Mouse (Mus musculus) limb, embryonic 10.5 days (tissue): ENCODE data around the gene Card6. TPM values are rescaled to one million over a fixed set of nuclear protein-coding genes. Genes with fewer than 3 reads are reported as not detected.

Experiments used
- DNase-seq: peaks from one replicate; pipeline ENCODE4 v3.0.0-alpha.2; 2017; ENCODE audit warnings: low spot score
- H3K27ac ChIP-seq: fragments of 300-500 bp; sonication (generic); 2 replicates; pipeline ENCODE4 v1.5.1; 2016; ENCODE audit warnings: mild to moderate bottlenecking
- H3K27me3 ChIP-seq: fragments of 300-500 bp; sonication (generic); 2 replicates; pipeline ENCODE4 v1.6.1; 2016; ENCODE audit warnings: low read depth, mild to moderate bottlenecking; ENCODE audit not compliant: poor library complexity, severe bottlenecking
- H3K36me3 ChIP-seq: fragments of 300-500 bp; sonication (generic); 2 replicates; pipeline ENCODE4 v1.6.1; 2016; ENCODE audit warnings: mild to moderate bottlenecking, moderate library complexity
- H3K4me1 ChIP-seq: fragments of 300-500 bp; sonication (generic); 2 replicates; pipeline ENCODE4 v1.6.1; 2016
- H3K4me3 ChIP-seq: fragments of 300-500 bp; sonication (generic); 2 replicates; pipeline ENCODE4 v1.5.1; 2016; ENCODE audit warnings: mild to moderate bottlenecking, moderate library complexity
- H3K9me3 ChIP-seq: fragments of 300-500 bp; sonication (generic); replicated peaks from 2 replicates; pipeline ENCODE4 v1.6.1; 2016; ENCODE audit warnings: mild to moderate bottlenecking
- WGBS: fragments of 180-500 bp; shearing (Covaris S2); methylation state at CpG from one replicate; pipeline ENCODE4 v1.1.7; 2016; 5-methylcytosine and 5-hydroxymethylcytosine counted together
- polyA plus RNA-seq: library from polyadenylated mRNA; unstranded; fragments of >200 nt; fragmentation: Nextera tagmentation; extraction: Ambion mirVana; gene quantifications from 2 replicates; pipeline ENCODE4 v1.2.1, GENCODE M21; 2016

Card6 gene
- polyA plus RNA-seq, result 0.49 and 0.95 TPM in 2 replicates

GRCm38 (mm10) chr15:5107686-5108654 is at the start of gene Card6:
TSS of gene Card6 (minus strand) at chr15:5108539.
- H3K4me1 ChIP-seq, result no peaks in the 10 kb centered on the region
- no peaks in the 10 kb centered on the region for H3K36me3 ChIP-seq
- peak within 1 kb of the TSS; percentile 7; the same call in 1 of the 2 replicates for H3K4me3 ChIP-seq
- WGBS, result 71% methylated on average over 21 of the region's 21 CpGs
- H3K27me3 ChIP-seq, result no peaks in the 10 kb centered on the region
- no peak within 1 kb of the TSS for H3K27ac ChIP-seq
- no peak for DNase-seq
- H3K9me3 ChIP-seq, result no peaks in the 10 kb centered on the region

GRCm38 (mm10) chr15:5157386-5157785 is 49.0 kb upstream of the Card6 start:
- Histone ChIP-seq H3K27me3 (no peaks in the 10 kb centered on the region), H3K4me3 (no peak overlapping the region)
- WGBS, result 77% methylated on average over 1 of the region's 1 CpGs

GRCm38 (mm10) chr15:5156355-5156754 is 48.0 kb upstream of the Card6 start:
- peaks cover 8% of the 10 kb centered on the region for H3K36me3 ChIP-seq
- H3K4me3 ChIP-seq, result no peak overlapping the region
- 94% methylated on average over 4 of the region's 4 CpGs for WGBS
- no peaks in the 10 kb centered on the region for H3K27me3 ChIP-seq
- no peak overlapping the region for H3K27ac ChIP-seq
- H3K9me3 ChIP-seq, result no peaks in the 10 kb centered on the region
- H3K4me1 ChIP-seq, result no peaks in the 10 kb centered on the region
- no peak for DNase-seq

More at GRCm38 (mm10) chr15:5157386-5157785, 49.0 kb upstream of the Card6 start:
- no peaks in the 10 kb centered on the region for H3K4me1 ChIP-seq
- no peaks in the 10 kb centered on the region for H3K9me3 ChIP-seq
- H3K36me3 ChIP-seq, result peaks cover 13% of the 10 kb centered on the region
- H3K27ac ChIP-seq, result no peak overlapping the region
- DNase-seq, result no peak

GRCm38 (mm10) chr15:5155093-5155492 is 46.8 kb upstream of the Card6 start:
- H3K9me3 ChIP-seq, result no peaks in the 10 kb centered on the region
- 91% methylated on average over 5 of the region's 5 CpGs for WGBS
- H3K27ac ChIP-seq, result no peak overlapping the region
- H3K36me3 ChIP-seq, result no peaks in the 10 kb centered on the region
- no peak overlapping the region for H3K4me3 ChIP-seq
- DNase-seq, result no peak
- H3K27me3 ChIP-seq, result no peaks in the 10 kb centered on the region
- no peaks in the 10 kb centered on the region for H3K4me1 ChIP-seq

DNA sequence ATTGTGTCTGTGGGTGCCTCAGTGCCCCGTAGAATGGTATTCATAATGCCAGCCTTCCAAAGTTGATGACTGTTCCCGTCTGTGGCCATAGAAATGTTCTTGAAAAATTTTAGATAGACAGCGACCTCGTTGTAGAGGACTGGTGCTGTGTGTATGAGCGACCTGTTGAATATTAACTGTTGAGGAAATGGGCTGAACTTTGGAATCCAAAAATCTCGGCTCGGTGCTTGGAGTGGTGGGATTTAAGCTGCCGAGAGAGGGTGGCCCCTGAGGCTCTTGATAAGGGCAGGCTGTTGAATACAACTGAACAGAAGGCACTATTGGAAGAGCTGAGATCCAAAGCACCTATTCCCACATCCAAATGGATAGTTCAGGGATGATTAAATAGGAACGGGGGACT is 46.3 kb upstream of the Card6 start:
- no peaks in the 10 kb centered on the region for H3K27me3 ChIP-seq
- no peak overlapping the region for H3K4me3 ChIP-seq
- no peaks in the 10 kb centered on the region for H3K9me3 ChIP-seq
- DNase-seq, result no peak
- no peaks in the 10 kb centered on the region for H3K36me3 ChIP-seq
- WGBS, result 93% methylated on average over 9 of the region's 9 CpGs
- no peak overlapping the region for H3K27ac ChIP-seq
- H3K4me1 ChIP-seq, result no peaks in the 10 kb centered on the region

DNA sequence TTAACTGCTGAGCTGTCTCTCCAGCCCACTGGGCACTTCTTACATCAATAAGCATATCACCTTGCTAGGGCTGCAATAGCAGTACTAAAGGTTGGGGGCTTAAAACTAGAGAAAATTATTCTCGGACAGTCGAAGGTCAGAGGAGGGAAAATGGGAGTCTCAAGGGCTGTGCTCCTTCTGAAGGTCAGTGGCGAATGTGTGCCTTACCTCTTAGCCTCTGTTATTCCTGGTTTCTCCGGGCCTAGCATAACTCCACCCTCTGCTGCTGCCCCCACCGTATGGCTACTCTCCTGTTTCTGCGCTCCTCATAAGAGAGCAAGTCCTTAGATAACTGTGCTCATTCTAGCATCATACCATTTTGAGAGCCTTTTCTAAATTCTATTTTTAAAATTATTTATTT is 43.8 kb upstream of the Card6 start:
- DNase-seq, result no peak
- 93% methylated on average over 6 of the region's 6 CpGs for WGBS

DNA sequence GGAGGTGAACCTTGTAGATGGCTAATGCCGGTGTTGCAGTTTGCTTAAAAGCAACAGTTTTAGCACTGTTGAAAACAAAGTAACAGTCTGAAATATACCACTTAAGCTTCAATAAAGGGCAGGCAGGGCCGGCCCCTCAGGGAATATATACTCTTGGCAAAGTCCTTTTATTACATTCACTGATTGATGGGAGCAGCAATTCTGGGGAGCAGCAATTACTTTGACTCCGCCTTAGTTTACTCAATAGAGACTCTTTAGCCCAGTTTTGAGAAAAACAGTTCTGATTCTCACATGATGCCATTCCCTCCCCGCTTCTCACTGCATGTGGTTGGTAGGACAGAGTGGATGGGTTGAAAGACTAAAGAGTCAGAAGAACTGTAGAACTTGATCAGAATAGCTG is 40.8 kb upstream of the Card6 start:
- peaks cover 26% of the 10 kb centered on the region for H3K4me1 ChIP-seq
- no peak overlapping the region for H3K27ac ChIP-seq
- H3K9me3 ChIP-seq, result no peaks in the 10 kb centered on the region
- WGBS, result 59% methylated on average over 4 of the region's 4 CpGs
- DNase-seq, result no peak
- no peaks in the 10 kb centered on the region for H3K27me3 ChIP-seq
- no peaks in the 10 kb centered on the region for H3K36me3 ChIP-seq
- H3K4me3 ChIP-seq, result no peak overlapping the region

More for the DNA sequence above, 43.8 kb upstream of the Card6 start:
- Histone ChIP-seq H3K36me3 (no peaks in the 10 kb centered on the region), H3K9me3 (no peaks in the 10 kb centered on the region), H3K27me3 (no peaks in the 10 kb centered on the region), H3K4me3 (no peak overlapping the region), H3K27ac (no peak overlapping the region), H3K4me1 (peaks cover 15% of the 10 kb centered on the region)

- no peak for DNase-seq
- no peak overlapping the region for H3K27ac ChIP-seq
- 40% methylated on average over 9 of the region's 9 CpGs for WGBS
- no peaks in the 10 kb centered on the region for H3K9me3 ChIP-seq
- peak overlapping the region; percentile 91 for H3K4me3 ChIP-seq
- no peaks in the 10 kb centered on the region for H3K27me3 ChIP-seq
- H3K36me3 ChIP-seq, result no peaks in the 10 kb centered on the region
- H3K4me1 ChIP-seq, result peaks cover 26% of the 10 kb centered on the region
These were observed 37.0 kb upstream of the Card6 start for GRCm38 (mm10) chr15:5145196-5145945.

GRCm38 (mm10) chr15:5144021-5144778 is 35.9 kb upstream of the Card6 start:
- peak overlapping the region; percentile 91 for H3K4me3 ChIP-seq
- no peaks in the 10 kb centered on the region for H3K27me3 ChIP-seq
- WGBS, result 2% methylated on average over 56 of the region's 61 CpGs
- no peaks in the 10 kb centered on the region for H3K9me3 ChIP-seq
- no peaks in the 10 kb centered on the region for H3K36me3 ChIP-seq
- DNase-seq, result peak; percentile 86
- H3K27ac ChIP-seq, result peak overlapping the region; percentile 96
- peaks cover 22% of the 10 kb centered on the region for H3K4me1 ChIP-seq

DNA sequence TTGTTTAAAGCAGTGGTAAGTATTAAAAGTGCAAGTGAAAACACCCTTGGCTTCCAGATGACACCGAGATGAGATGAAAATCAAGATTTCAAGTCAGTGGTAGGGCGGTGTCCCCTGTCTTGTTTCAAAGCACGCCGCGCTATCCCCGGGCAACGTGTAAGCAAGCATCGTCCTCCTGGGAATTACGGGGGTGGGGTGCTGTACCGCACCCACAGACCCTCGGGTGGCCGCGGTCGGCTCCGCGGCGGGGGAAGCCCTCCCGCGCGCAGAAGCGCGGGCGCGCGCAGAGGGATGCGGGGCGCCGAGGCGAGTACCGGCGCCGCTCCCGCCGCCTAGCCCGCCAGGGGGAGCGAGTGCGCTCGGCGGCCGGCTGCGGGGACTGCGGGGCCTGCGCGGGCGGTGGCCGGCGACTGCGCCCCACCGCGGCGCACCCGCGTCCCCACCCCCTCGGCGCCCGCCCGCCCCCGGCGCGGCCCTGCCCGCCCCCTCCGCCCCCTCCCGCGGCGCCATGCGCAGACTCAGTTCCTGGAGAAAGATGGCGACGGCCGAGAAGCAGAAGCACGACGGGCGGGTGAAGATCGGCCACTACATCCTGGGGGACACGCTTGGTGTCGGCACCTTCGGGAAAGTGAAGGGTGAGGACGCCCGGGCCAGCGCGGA is 35.2 kb upstream of the Card6 start, which contains the start of gene Prkaa1:
Prkaa1 (plus strand) TSS at position 501 of the 660 bp plus-strand sequence.
- Histone ChIP-seq H3K4me3 (peak within 1 kb of the TSS; percentile 91), H3K36me3 (no peaks in the 10 kb centered on the region), H3K27me3 (no peaks in the 10 kb centered on the region), H3K4me1 (peaks cover 15% of the 10 kb centered on the region), H3K27ac (peak within 1 kb of the TSS; percentile 96), H3K9me3 (no peaks in the 10 kb centered on the region)
- no peak for DNase-seq
- 5% methylated on average over 76 of the region's 80 CpGs for WGBS

GRCm38 (mm10) chr15:5142714-5143113 is 34.4 kb upstream of the Card6 start:
- no peaks in the 10 kb centered on the region for H3K9me3 ChIP-seq
- no peaks in the 10 kb centered on the region for H3K36me3 ChIP-seq
- no peak overlapping the region for H3K27ac ChIP-seq
- DNase-seq, result no peak
- H3K4me3 ChIP-seq, result peak overlapping the region; percentile 91
- no peaks in the 10 kb centered on the region for H3K27me3 ChIP-seq
- H3K4me1 ChIP-seq, result peaks cover 11% of the 10 kb centered on the region
- WGBS, result 85% methylated on average over 5 of the region's 5 CpGs

DNA sequence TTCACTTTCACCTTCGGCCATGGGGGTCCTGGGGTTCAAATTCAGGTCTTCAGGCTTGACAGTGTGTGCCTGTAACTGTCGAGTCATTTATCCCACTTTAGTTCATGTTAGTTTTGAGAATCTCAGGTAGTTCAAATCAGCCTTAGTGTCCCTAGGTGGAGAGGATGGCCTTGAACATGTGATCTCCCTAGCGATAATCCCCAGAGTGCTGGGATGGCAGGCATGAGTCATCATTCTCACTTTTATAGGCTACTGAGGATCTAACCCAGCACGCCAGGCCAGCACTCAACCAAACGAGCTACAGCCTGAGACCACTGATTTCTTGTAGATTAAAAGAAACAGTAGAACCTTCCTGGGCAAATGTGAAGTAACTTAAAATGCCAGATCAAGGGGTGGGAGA is 33.7 kb upstream of the Card6 start:
- Histone ChIP-seq H3K4me1 (peaks cover 11% of the 10 kb centered on the region), H3K36me3 (no peaks in the 10 kb centered on the region), H3K4me3 (no peak overlapping the region), H3K27me3 (no peaks in the 10 kb centered on the region), H3K9me3 (no peaks in the 10 kb centered on the region), H3K27ac (no peak overlapping the region)
- WGBS, result 62% methylated on average over 5 of the region's 5 CpGs
- DNase-seq, result no peak
